Mouse (Mus musculus) small intestine, adult 2 months (tissue): ENCODE data around the gene Poldip2. TPM values are rescaled to one million over a fixed set of nuclear protein-coding genes. Genes with fewer than 3 reads are reported as not detected.
A peak's percentile ranks its signal among the peaks of the same experiment; 100 is the strongest.

Experiments used
- H3K27ac ChIP-seq: fragments of 200-500 bp; 2 replicates; pipeline ENCODE4 v1.5.1; 2012; ENCODE audit warnings: low read depth, low read length, control low read depth, inconsistent platforms; ENCODE audit not compliant: insufficient read depth
- H3K27me3 ChIP-seq: fragments of 200-500 bp; 2 replicates; pipeline ENCODE4 v1.6.1; 2012; ENCODE audit warnings: mild to moderate bottlenecking, moderate library complexity, low read length, inconsistent platforms; ENCODE audit not compliant: control insufficient read depth, insufficient read depth
- H3K36me3 ChIP-seq: fragments of 200-500 bp; 2 replicates; pipeline ENCODE4 v1.6.1; 2012; ENCODE audit warnings: mild to moderate bottlenecking, low read length, control low read depth, inconsistent platforms; ENCODE audit not compliant: control insufficient read depth, insufficient read depth
- H3K4me1 ChIP-seq: fragments of 200-500 bp; 2 replicates; pipeline ENCODE4 v1.6.1; 2012; ENCODE audit warnings: low read length, inconsistent platforms, mixed read lengths; ENCODE audit not compliant: control insufficient read depth, insufficient read depth, insufficient read length
- H3K4me3 ChIP-seq: fragments of 200-500 bp; 2 replicates; pipeline ENCODE4 v1.5.1; 2012; ENCODE audit warnings: low read depth, mild to moderate bottlenecking, control low read depth, inconsistent platforms, low read length, moderate library complexity
- CTCF ChIP-seq: fragments of 200-500 bp; IDR thresholded peaks from 2 replicates; pipeline ENCODE4 v1.5.1; 2012; ENCODE audit warnings: low read depth, mild to moderate bottlenecking, control low read depth, inconsistent platforms, low read length, moderate library complexity, mixed read lengths; ENCODE audit not compliant: insufficient replicate concordance, insufficient read length; ENCODE audit errors: extremely low read depth
- POLR2A ChIP-seq: fragments of 200-500 bp; IDR thresholded peaks from 2 replicates; pipeline ENCODE4 v1.6.1; 2012; ENCODE audit warnings: low read depth, mild to moderate bottlenecking, control low read depth, inconsistent platforms, low read length, moderate library complexity
- WGBS: fragments of 180-500 bp; shearing (Covaris S2); methylation state at CpG from one replicate; pipeline ENCODE4 v1.1.7; 2018; 5-methylcytosine and 5-hydroxymethylcytosine counted together
- polyA plus RNA-seq: library from polyadenylated mRNA; depleted of rRNA; stranded (reverse); fragments of >200 nt; gene quantifications from 2 replicates; pipeline ENCODE4 v1.2.3, GENCODE M21; 2012

Poldip2 gene
- polyA plus RNA-seq, 1 experiment = 24.9 TPM

GRCm38 (mm10) chr11:78495904-78496303, 16.1 kb upstream of the Poldip2 start:
- peaks cover 8% of the 10 kb centered on the region for H3K4me1 ChIP-seq
- no peak overlapping the region for H3K4me3 ChIP-seq
- no peaks in the 10 kb centered on the region for H3K36me3 ChIP-seq
- TF ChIP-seq POLR2A (no peak), CTCF (no peak)
- peaks cover 22% of the 10 kb centered on the region for H3K27me3 ChIP-seq
- 8% methylated on average over 6 of the region's 6 CpGs for WGBS
- no peak overlapping the region for H3K27ac ChIP-seq

DNA sequence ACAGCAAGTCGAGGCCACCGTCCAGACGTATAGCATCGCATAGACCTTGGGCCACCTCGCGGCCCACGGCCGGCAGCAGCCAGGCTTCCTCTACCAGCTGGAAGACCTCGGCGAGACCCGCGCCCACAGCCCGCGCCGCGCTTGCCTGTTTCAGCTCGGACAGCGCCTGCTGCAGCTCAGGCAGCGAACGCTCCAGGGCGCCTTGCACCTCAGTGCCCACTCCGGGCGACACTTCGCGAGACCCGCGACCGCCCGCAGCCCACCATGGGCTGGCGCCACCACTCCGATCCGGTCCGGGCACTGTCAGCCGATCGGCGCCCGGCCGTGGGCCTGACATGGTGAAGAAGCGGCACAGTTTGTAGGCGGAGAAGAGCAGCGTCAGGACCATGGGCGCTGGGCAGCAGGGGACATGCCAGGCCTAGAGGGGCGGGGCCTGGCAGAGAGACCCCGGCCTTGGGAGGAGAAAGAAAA, 14.9 kb upstream of the Poldip2 start:
- 3% methylated on average over 44 of the region's 44 CpGs for WGBS
- TF ChIP-seq POLR2A (no peak), CTCF (no peak)
- no peak overlapping the region for H3K27ac ChIP-seq

GRCm38 (mm10) chr11:78497544-78498522, 14.2 kb upstream of the Poldip2 start, which contains the start of gene Sarm1:
Gene Sarm1, minus strand, starts transcription at chr11:78497754.
- no peak within 1 kb of the TSS for H3K27ac ChIP-seq
- peaks cover 6% of the 10 kb centered on the region for H3K4me1 ChIP-seq
- H3K4me3 ChIP-seq = peak within 1 kb of the TSS; percentile 52
- peaks cover 21% of the 10 kb centered on the region for H3K27me3 ChIP-seq
- TF ChIP-seq CTCF = no peak
- 3% methylated on average over 36 of the region's 36 CpGs for WGBS
- H3K36me3 ChIP-seq = no peaks in the 10 kb centered on the region

More for the DNA sequence above, 14.9 kb upstream of the Poldip2 start:
- peaks cover 6% of the 10 kb centered on the region for H3K4me1 ChIP-seq
- H3K27me3 ChIP-seq = peaks cover 21% of the 10 kb centered on the region
- H3K4me3 ChIP-seq = peak overlapping the region; percentile 52
- no peaks in the 10 kb centered on the region for H3K36me3 ChIP-seq

DNA sequence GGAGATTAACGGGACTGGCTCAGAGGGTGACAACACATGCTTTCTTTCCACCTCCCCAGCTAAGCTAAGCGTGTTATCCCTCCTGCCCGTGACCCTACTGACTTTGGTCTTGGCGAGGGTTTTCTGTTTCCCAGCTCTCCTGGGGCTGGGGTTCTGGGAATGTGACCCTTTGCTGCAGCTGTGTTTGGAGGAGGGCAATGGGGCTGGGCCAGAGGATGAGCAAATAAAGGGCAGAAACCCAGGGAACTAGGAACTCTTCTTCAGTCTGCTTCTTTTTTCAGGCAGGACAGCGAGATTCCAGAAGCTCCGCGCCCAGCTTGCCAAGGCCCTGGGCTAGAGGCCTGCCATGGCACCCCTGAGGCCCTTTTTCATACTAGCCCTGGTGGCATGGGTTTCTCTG, 13.0 kb upstream of the Poldip2 start, which contains the start of gene Vtn:
TSS of gene Vtn (plus strand) at position 88 of the 400 bp plus-strand sequence.
- no peak for TF ChIP-seq POLR2A
- TF ChIP-seq CTCF = no peak

DNA sequence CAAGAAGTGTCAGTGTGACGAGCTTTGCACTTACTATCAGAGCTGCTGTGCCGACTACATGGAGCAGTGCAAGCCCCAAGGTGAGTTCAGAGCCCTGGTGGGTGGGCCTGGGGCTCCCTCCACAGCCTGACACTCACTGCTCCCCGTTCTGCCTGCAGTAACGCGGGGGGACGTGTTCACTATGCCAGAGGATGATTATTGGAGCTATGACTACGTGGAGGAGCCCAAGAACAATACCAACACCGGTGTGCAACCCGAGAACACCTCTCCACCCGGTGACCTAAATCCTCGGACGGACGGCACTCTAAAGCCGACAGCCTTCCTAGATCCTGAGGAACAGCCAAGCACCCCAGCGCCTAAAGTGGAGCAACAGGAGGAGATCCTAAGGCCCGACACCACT, 12.4 kb upstream of the Poldip2 start:
- Histone ChIP-seq H3K4me3 (no peak overlapping the region), H3K4me1 (peaks cover 6% of the 10 kb centered on the region), H3K27me3 (peaks cover 21% of the 10 kb centered on the region), H3K27ac (no peak overlapping the region), H3K36me3 (no peaks in the 10 kb centered on the region)
- TF ChIP-seq POLR2A (no peak), CTCF (no peak)
- 43% methylated on average over 16 of the region's 16 CpGs for WGBS

More for the DNA sequence above, 13.0 kb upstream of the Poldip2 start, which contains the start of gene Vtn:
- no peak within 1 kb of the TSS for H3K27ac ChIP-seq
- peak within 1 kb of the TSS; percentile 52 for H3K4me3 ChIP-seq
- no peaks in the 10 kb centered on the region for H3K36me3 ChIP-seq
- H3K27me3 ChIP-seq = peaks cover 21% of the 10 kb centered on the region
- H3K4me1 ChIP-seq = peaks cover 6% of the 10 kb centered on the region
- WGBS = 57% methylated on average over 7 of the region's 7 CpGs

DNA sequence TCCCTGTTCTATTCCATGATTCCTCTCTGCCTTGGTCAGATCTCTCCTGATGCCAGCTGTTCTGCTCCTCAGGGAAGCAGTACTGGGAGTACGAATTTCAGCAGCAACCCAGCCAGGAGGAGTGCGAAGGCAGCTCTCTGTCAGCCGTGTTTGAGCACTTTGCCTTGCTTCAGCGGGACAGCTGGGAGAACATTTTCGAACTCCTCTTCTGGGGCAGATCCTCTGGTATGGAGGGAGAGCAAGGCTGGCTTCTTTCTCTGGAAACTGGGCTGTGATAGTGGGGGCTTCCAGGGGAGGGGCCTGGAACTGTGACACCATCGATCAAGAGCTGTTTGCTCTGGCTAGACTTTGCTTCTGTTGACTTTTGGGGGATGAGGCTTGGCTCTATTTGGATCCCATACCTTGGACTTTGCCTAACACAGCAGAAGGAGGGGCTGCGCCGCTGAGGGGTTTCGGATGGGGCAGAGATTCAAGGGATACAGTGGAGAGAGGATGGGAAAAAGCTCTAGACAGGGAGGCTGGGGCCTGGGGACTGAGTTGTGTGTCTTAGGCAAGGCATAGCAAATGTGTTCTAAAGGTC, 11.3 kb upstream of the Poldip2 start:
- Histone ChIP-seq H3K4me1 (peaks cover 6% of the 10 kb centered on the region), H3K27ac (no peak overlapping the region), H3K4me3 (no peak overlapping the region), H3K27me3 (peaks cover 21% of the 10 kb centered on the region), H3K36me3 (peaks cover 4% of the 10 kb centered on the region; the same call in 1 of the 2 replicates)
- WGBS = 23% methylated on average over 9 of the region's 9 CpGs
- no peak for TF ChIP-seq POLR2A
- TF ChIP-seq CTCF = no peak

DNA sequence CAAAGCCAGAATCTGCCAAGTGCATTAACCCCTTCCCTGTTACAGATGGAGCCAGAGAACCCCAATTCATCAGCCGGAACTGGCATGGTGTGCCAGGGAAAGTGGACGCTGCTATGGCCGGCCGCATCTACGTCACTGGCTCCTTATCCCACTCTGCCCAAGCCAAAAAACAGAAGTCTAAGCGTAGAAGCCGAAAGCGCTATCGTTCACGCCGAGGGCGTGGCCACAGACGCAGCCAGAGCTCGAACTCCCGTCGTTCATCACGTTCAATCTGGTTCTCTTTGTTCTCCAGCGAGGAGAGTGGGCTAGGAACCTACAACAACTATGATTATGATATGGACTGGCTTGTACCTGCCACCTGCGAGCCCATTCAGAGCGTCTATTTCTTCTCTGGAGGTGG, 10.5 kb upstream of the Poldip2 start:
- TF ChIP-seq CTCF (no peak), POLR2A (no peak)
- Histone ChIP-seq H3K36me3 (peaks cover 9% of the 10 kb centered on the region), H3K4me1 (peaks cover 6% of the 10 kb centered on the region), H3K27me3 (peaks cover 17% of the 10 kb centered on the region), H3K4me3 (no peak overlapping the region), H3K27ac (no peak overlapping the region)
- 67% methylated on average over 20 of the region's 20 CpGs for WGBS
